Mouse (Mus musculus) stomach, embryonic 14.5 days (tissue): Measurements from ENCODE around the gene Ttll11. TPM values are rescaled to one million over a fixed set of nuclear protein-coding genes. Genes with fewer than 3 reads are reported as not detected.

Experiments used
- ATAC-seq: fragments of 200-750 bp; cut with Nextera tagmentation; 2 replicates; pipeline ENCODE4 v1.8.0; 2017; ENCODE audit warnings: low read depth, moderate TSS enrichment; ENCODE audit not compliant: insufficient number of reproducible peaks, insufficient read depth, low FRiP score
- H3K27ac ChIP-seq: fragments of 300-500 bp; sonication (generic); 2 replicates; pipeline ENCODE4 v1.5.1; 2014; ENCODE audit warnings: mild to moderate bottlenecking, low read length, moderate library complexity, mixed read lengths
- H3K27me3 ChIP-seq: fragments of 300-500 bp; sonication (generic); 2 replicates; pipeline ENCODE4 v1.6.1; 2014; ENCODE audit warnings: low read length, control low read depth, mixed read lengths; ENCODE audit not compliant: control insufficient read depth, insufficient read depth
- H3K36me3 ChIP-seq: fragments of 300-500 bp; sonication (generic); 2 replicates; pipeline ENCODE4 v1.6.1; 2014; ENCODE audit warnings: mild to moderate bottlenecking, control low read depth, low read length, moderate library complexity, mixed read lengths; ENCODE audit not compliant: control insufficient read depth, insufficient read depth
- H3K4me1 ChIP-seq: fragments of 300-500 bp; sonication (generic); 2 replicates; pipeline ENCODE4 v1.6.1; 2014; ENCODE audit warnings: low read length, control low read depth, mixed read lengths; ENCODE audit not compliant: control insufficient read depth, insufficient read depth
- H3K4me2 ChIP-seq: fragments of 300-500 bp; sonication (generic); replicated peaks from 2 replicates; pipeline ENCODE4 v1.6.1; 2014; ENCODE audit warnings: low read depth, low read length, control low read depth
- H3K4me3 ChIP-seq: fragments of 300-500 bp; sonication (generic); 2 replicates; pipeline ENCODE4 v1.5.1; 2014; ENCODE audit warnings: low read depth, low read length, control low read depth
- H3K9ac ChIP-seq: fragments of 300-500 bp; sonication (generic); replicated peaks from 2 replicates; pipeline ENCODE4 v1.6.1; 2014; ENCODE audit warnings: low read depth, mild to moderate bottlenecking, control low read depth, low read length, moderate library complexity, mixed read lengths
- H3K9me3 ChIP-seq: fragments of 300-500 bp; sonication (generic); 2 replicates; pipeline ENCODE4 v1.6.1; 2016; ENCODE audit warnings: low read depth, low read length, control low read depth; ENCODE audit not compliant: control insufficient read depth
- WGBS: fragments of 180-500 bp; shearing (Covaris S2); extraction: QIAGEN DNeasy Blood & Tissue Kit; methylation state at CpG from one replicate; pipeline ENCODE4 v1.1.7; 2014; 5-methylcytosine and 5-hydroxymethylcytosine counted together
- polyA plus RNA-seq: library from polyadenylated mRNA; unstranded; fragments of >200 nt; fragmentation: Nextera tagmentation; extraction: Ambion mirVana; gene quantifications from 2 replicates; pipeline ENCODE4 v1.2.1, GENCODE M21; 2014

Gene Ttll11
- polyA plus RNA-seq, 1 experiment from 2014 or later: 0.41 TPM

DNA sequence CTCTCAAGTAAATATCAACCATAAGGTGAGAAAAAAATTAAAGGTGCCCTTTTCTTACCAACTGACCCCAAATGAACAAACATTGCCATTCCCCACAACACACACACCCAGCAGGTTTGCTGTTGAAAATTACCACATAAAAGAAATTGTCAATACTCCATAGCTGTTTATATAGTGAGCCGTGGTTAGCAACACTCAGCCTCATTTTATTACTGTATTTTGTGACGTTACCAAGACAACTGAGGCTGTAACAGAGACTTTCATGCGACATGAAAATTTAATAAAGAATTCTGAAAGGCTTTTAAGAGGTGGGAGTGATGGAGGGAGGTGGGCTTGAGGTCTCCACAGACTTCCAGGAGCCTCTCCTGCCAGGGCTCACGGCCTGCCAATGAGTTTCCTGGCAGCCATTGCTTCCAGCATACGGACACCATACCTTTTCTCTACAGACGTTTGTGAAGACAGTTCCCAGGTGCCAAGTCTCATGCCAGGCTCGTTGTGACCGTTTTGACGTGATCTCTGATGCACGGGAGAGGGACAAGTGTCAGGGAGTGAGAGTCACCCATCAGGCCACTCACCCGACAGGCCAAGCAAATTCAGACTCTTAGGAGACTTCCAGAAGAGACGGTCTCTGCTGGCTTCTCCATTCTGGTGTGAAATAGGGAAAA, 232.2 kb downstream of the Ttll11 start:
- Histone ChIP-seq H3K27me3 (no peaks in the 10 kb centered on the region), H3K9me3 (no peaks in the 10 kb centered on the region), H3K27ac (no peak overlapping the region), H3K36me3 (no peaks in the 10 kb centered on the region), H3K4me3 (no peak overlapping the region), H3K4me2 (no peak overlapping the region), H3K4me1 (0 out of 2 replicates have a peak, but pooled peaks cover 7% of the 10 kb centered on the region), H3K9ac (no peak overlapping the region)
- no peak for ATAC-seq
- 65% methylated on average over 12 of the region's 12 CpGs for WGBS

DNA sequence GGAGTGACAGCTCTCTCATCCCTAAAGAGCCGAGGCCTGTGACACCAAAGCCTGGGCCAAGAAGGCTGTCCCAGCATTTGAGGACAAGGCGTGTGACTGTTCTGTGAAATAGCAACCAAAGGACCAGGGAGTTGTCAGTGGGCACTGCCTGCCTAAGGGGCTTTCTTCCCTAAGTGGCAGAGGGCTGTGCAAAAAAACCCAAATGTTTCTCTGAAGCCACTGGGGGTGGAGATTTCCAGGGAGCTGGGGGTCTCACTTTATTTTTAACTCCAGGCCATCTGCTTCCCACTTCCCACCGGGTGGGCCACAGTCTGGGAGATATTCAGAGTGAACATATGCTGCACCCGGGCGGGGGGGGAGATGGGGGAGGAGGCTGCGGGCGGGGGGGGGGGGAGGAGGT, 233.1 kb downstream of the Ttll11 start:
- 45% methylated on average over 5 of the region's 7 CpGs for WGBS
- Histone ChIP-seq H3K9ac (no peak overlapping the region), H3K4me3 (no peak overlapping the region), H3K27ac (no peak overlapping the region), H3K9me3 (no peaks in the 10 kb centered on the region), H3K36me3 (no peaks in the 10 kb centered on the region), H3K4me2 (no peak overlapping the region), H3K4me1 (0 out of 2 replicates have a peak, but pooled peaks cover 7% of the 10 kb centered on the region), H3K27me3 (no peaks in the 10 kb centered on the region)
- no peak for ATAC-seq

DNA sequence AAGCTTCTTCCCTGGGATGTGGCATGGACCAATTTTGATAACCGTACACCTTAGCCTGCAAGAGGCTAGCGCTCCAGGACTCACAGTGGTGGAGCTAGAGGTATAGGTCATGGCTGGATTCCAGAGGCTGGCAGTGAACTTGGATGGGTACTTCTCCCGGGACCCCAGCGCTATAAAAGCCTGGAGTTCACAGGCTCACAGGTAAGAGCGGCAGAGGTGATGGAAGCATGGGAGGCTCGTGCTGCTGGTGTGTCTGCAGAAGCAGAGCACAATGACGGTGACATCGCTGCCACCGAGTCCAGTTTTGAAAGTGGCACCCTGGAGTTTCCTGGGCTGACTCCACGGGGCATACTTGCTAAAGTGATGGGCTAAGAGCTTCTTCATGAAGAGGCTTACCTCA, 233.8 kb downstream of the Ttll11 start:
- 86% methylated on average over 10 of the region's 10 CpGs for WGBS
- H3K4me3 ChIP-seq: no peak overlapping the region
- no peaks in the 10 kb centered on the region for H3K36me3 ChIP-seq
- no peak overlapping the region for H3K27ac ChIP-seq
- no peak overlapping the region for H3K9ac ChIP-seq
- 0 out of 2 replicates have a peak, but pooled peaks cover 7% of the 10 kb centered on the region for H3K4me1 ChIP-seq
- no peaks in the 10 kb centered on the region for H3K9me3 ChIP-seq
- no peaks in the 10 kb centered on the region for H3K27me3 ChIP-seq
- no peak for ATAC-seq
- no peak overlapping the region for H3K4me2 ChIP-seq

DNA sequence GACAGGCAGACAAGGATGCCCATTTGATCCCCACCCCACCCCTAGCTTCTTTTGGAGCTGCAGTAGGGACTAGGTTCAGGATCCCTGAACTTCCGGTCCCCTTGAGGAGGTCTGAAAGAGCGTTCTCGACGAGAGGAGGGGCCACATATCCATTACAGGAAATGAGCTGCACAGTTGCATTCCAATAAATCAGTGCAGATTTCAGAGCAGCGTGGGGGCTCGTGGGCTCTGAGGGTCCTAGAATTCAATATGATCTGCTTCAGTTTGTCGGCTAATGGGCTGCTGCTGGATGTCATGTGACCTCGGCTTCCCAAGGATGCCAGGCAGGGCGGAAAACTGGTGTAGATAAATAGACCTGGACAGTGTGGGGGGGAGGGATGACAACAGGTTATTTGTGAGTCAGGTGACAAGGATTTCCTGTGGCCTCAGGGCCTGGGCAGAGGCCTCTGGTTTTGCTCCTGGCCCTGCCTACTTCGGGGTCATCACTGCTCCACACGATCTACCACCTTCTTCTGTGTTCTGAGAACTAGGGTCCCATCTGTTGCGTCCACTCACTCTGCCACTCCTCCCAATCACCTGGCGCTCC, 240.0 kb downstream of the Ttll11 start:
- H3K36me3 ChIP-seq: no peaks in the 10 kb centered on the region
- 42% methylated on average over 13 of the region's 13 CpGs for WGBS
- no peak overlapping the region for H3K9ac ChIP-seq
- ATAC-seq: no peak
- no peaks in the 10 kb centered on the region for H3K27me3 ChIP-seq
- no peak overlapping the region for H3K27ac ChIP-seq
- no peaks in the 10 kb centered on the region for H3K9me3 ChIP-seq
- 0 out of 2 replicates have a peak, but pooled peaks cover 14% of the 10 kb centered on the region for H3K4me1 ChIP-seq
- no peak overlapping the region for H3K4me3 ChIP-seq
- H3K4me2 ChIP-seq: no peak overlapping the region

DNA sequence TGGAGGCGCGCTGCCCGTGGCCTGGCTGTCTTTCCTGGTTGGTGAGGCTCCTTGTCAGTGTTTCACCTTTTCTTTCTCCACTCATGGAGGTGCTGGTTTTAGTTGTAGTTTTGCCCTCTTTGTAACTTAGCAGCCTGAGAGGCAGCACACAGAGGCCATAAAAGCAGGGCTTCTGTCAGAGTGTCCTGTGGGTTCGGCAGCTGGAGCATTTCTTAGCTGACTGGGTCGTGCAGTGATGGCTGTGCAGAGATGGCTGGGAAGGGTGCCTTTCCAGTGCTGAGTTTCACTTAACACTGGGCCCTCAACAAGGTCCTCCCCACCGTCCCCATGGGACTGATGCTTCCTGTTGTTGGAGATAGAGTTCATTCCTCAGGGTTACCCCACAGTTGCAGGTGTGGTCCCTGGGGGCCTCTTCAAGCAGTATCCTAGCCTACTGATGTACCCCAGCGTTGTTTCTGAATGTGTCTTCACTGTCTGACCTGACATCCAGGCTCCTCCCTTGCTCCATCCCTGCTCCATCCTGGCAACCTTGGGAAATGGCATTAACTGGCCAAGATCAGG, 242.2 kb downstream of the Ttll11 start:
- H3K9me3 ChIP-seq: no peaks in the 10 kb centered on the region
- no peak overlapping the region for H3K9ac ChIP-seq
- H3K27me3 ChIP-seq: no peaks in the 10 kb centered on the region
- ATAC-seq: no peak
- WGBS: 63% methylated on average over 7 of the region's 7 CpGs
- H3K4me3 ChIP-seq: no peak overlapping the region
- 0 out of 2 replicates have a peak, but pooled peaks cover 14% of the 10 kb centered on the region for H3K4me1 ChIP-seq
- no peak overlapping the region for H3K4me2 ChIP-seq
- H3K27ac ChIP-seq: no peak overlapping the region
- no peaks in the 10 kb centered on the region for H3K36me3 ChIP-seq

DNA sequence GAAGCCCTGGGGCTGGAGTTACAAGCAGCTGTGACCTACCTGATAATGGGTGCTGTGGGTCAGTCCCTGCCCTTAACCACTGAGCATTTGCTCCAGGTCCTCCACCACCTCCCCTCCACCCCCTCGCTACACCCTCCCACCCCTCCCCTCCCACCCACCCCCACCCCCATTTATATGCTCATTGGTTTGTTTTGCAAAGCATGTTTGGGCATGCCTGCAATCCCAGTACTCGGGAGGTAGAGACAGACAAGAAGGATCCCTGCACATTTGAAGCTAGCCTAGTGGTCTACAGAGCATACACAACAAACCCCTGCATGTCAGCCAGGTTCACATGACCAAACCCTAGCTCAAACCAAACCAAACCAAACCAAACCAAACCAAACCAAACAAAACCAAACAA, 243.7 kb downstream of the Ttll11 start:
- ATAC-seq: no peak
- no peak overlapping the region for H3K9ac ChIP-seq
- H3K9me3 ChIP-seq: no peaks in the 10 kb centered on the region
- 79% methylated on average over 2 of the region's 2 CpGs for WGBS
- no peaks in the 10 kb centered on the region for H3K27me3 ChIP-seq
- H3K27ac ChIP-seq: no peak overlapping the region
- peaks cover 3% of the 10 kb centered on the region; the same call in 1 of the 2 replicates for H3K36me3 ChIP-seq
- H3K4me3 ChIP-seq: no peak overlapping the region
- 0 out of 2 replicates have a peak, but pooled peaks cover 18% of the 10 kb centered on the region for H3K4me1 ChIP-seq
- no peak overlapping the region for H3K4me2 ChIP-seq

DNA sequence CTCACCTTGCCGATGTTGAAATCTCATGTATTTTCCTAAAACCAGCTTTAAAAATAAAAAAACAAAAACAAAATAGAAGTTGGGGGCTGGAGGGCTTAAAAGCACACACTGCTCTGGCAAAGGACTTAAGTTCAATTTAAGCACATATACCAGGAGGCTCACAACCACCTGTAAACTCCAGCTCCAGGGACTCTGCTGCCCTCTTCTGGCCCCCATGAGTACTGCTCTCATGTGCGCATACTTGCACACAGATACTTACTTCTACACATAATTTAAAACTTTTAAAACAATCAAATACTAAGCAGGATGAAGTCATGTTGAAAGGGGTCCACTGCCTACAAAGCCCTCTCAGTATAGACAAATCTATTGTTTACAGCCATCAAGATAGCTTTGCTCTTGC, 244.7 kb downstream of the Ttll11 start:
- ATAC-seq: no peak
- no peaks in the 10 kb centered on the region for H3K9me3 ChIP-seq
- H3K27me3 ChIP-seq: no peaks in the 10 kb centered on the region
- peaks cover 7% of the 10 kb centered on the region for H3K36me3 ChIP-seq
- H3K4me3 ChIP-seq: no peak overlapping the region
- H3K9ac ChIP-seq: no peak overlapping the region
- H3K4me1 ChIP-seq: 0 out of 2 replicates have a peak, but pooled peaks cover 16% of the 10 kb centered on the region
- 97% methylated on average over 2 of the region's 2 CpGs for WGBS
- no peak overlapping the region for H3K4me2 ChIP-seq
- H3K27ac ChIP-seq: no peak overlapping the region

DNA sequence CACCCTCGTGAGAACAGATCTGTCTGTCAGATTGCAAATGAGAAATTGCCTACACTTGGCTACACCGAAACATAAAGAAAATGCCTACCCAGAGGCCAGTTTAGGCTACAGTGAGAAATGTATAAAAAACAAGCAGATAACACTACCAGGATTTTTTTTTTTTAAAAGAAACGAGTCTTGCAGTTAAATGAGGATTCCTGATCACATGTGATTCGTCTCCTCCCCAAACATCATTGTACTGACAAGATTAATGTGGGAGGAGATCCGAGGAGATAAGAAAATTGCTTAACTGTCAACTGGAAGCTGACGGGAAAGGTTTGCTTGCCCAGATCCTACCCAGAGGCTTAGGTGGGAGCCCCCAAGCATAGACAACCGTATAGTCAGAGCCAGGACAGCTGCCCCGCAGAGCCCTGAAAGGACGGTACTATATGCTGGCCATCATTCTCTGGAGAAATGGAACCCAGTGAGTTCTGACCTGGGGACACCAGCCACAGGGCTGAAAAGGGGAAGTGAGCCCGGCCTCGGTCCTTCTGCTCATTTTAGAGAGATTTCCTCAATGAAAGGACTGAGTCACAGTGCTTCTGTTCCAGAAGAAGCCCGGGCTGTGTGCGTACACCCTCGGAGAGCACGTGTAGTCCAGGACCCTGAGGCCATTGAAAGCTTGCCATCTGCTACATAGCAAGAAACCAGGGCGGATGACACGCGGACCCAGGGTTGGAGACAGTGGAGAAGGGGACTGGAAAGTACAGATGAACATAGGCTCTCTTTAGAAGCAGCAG, 247.9 kb downstream of the Ttll11 start:
- H3K27ac ChIP-seq: no peak overlapping the region
- no peak overlapping the region for H3K4me2 ChIP-seq
- H3K27me3 ChIP-seq: no peaks in the 10 kb centered on the region
- no peak overlapping the region for H3K4me3 ChIP-seq
- 0 out of 2 replicates have a peak, but pooled peaks cover 14% of the 10 kb centered on the region for H3K4me1 ChIP-seq
- H3K36me3 ChIP-seq: peaks cover 36% of the 10 kb centered on the region
- no peak overlapping the region for H3K9ac ChIP-seq
- WGBS: 54% methylated on average over 18 of the region's 18 CpGs
- no peak for ATAC-seq
- no peaks in the 10 kb centered on the region for H3K9me3 ChIP-seq
